Mouse (Mus musculus) fat pad, adult 2 months (tissue): ENCODE measurements at regions not wholly inside any gene's neighbourhood (a gene's known extent, or its start where the extent isn't known, plus 50 kb on each side); places are given as distances from the start of the nearest gene placed in this dataset.

ENCODE experiments used
- DNase-seq: peaks from one replicate; pipeline ENCODE4 v3.0.0-alpha.2; 2011; ENCODE audit warnings: low read depth, low spot score; ENCODE audit errors: extremely low read depth

- DNase-seq: no peak
These were observed 83.8 kb upstream of the Nr5a2 start for GRCm38 (mm10) chr1:137044076-137044475.

GRCm38 (mm10) chr1:137042414-137043010, 82.3 kb upstream of the Nr5a2 start:
- no peak for DNase-seq

GRCm38 (mm10) chr1:137040898-137041297, 80.7 kb upstream of the Nr5a2 start:
- no peak for DNase-seq

- no peak for DNase-seq
These were observed 74.3 kb upstream of the Nr5a2 start for GRCm38 (mm10) chr1:137034586-137034985.

- DNase-seq: no peak
These were observed 73.4 kb upstream of the Nr5a2 start for GRCm38 (mm10) chr1:137033679-137034078.

GRCm38 (mm10) chr1:137023706-137024105, 63.5 kb upstream of the Nr5a2 start:
- DNase-seq: no peak

GRCm38 (mm10) chr1:137020528-137020927, 60.3 kb upstream of the Nr5a2 start:
- DNase-seq: no peak

GRCm38 (mm10) chr1:137017642-137018041, 57.4 kb upstream of the Nr5a2 start:
- no peak for DNase-seq

- DNase-seq: no peak
These were observed 50.1 kb upstream of the Nr5a2 start for GRCm38 (mm10) chr1:137010240-137010926.
